Mouse (Mus musculus): ENCODE results near the gene Ccm2. TPM values are rescaled to one million over a fixed set of nuclear protein-coding genes. Genes with fewer than 3 reads are reported as not detected.
A peak's percentile ranks its signal among the peaks of the same experiment; 100 is the strongest.

The Ccm2 gene
- polyA plus RNA-seq, 1 experiment from 2014 or later, result 44.7 TPM

GRCm38 (mm10) chr11:6562359-6562758 is 15.7 kb downstream of the Ccm2 start:
- no peak for ATAC-seq (replicated peaks; ENCODE audit: insufficient number of reproducible peaks, insufficient read depth, low FRiP score, low read depth)
- Histone ChIP-seq H3K9me3 (replicated peaks) (no peaks in the 10 kb centered on the region), H3K9ac (no peak overlapping the region), H3K4me1 (replicated peaks) (peaks cover 12% of the 10 kb centered on the region), H3K27me3 (no peaks in the 10 kb centered on the region), H3K27ac (no peak overlapping the region), H3K4me3 (peak overlapping the region; percentile 28; the same call in 1 of the 2 replicates), H3K4me2 (no peak overlapping the region; the same call in 1 of the 2 replicates), H3K36me3 (no peaks in the 10 kb centered on the region)
- WGBS, result 68% methylated on average over 6 of the region's 6 CpGs

GRCm38 (mm10) chr11:6563201-6563600 is 16.5 kb downstream of the Ccm2 start:
- H3K36me3 ChIP-seq, result no peaks in the 10 kb centered on the region
- no peaks in the 10 kb centered on the region for H3K9me3 ChIP-seq (replicated peaks)
- H3K27me3 ChIP-seq, result no peaks in the 10 kb centered on the region
- H3K4me3 ChIP-seq, result no peak overlapping the region
- no peak for ATAC-seq (replicated peaks; ENCODE audit: insufficient number of reproducible peaks, insufficient read depth, low FRiP score, low read depth)
- no peak overlapping the region for H3K27ac ChIP-seq
- H3K4me1 ChIP-seq (replicated peaks), result peaks cover 16% of the 10 kb centered on the region
- no peak overlapping the region for H3K9ac ChIP-seq
- WGBS, result 80% methylated on average over 4 of the region's 4 CpGs
- H3K4me2 ChIP-seq, result no peak overlapping the region

GRCm38 (mm10) chr11:6566496-6566895 is 19.8 kb downstream of the Ccm2 start:
- Histone ChIP-seq H3K36me3 (0 out of 2 replicates have a peak, but pooled peaks cover 2% of the 10 kb centered on the region), H3K9me3 (replicated peaks) (no peaks in the 10 kb centered on the region), H3K4me2 (no peak overlapping the region), H3K27me3 (no peaks in the 10 kb centered on the region), H3K27ac (no peak overlapping the region), H3K9ac (no peak overlapping the region), H3K4me3 (no peak overlapping the region), H3K4me1 (replicated peaks) (peaks cover 30% of the 10 kb centered on the region)
- ATAC-seq (replicated peaks; ENCODE audit: insufficient number of reproducible peaks, insufficient read depth, low FRiP score, low read depth), result no peak
- 76% methylated on average over 4 of the region's 4 CpGs for whole genome bisulfite sequencing

DNA sequence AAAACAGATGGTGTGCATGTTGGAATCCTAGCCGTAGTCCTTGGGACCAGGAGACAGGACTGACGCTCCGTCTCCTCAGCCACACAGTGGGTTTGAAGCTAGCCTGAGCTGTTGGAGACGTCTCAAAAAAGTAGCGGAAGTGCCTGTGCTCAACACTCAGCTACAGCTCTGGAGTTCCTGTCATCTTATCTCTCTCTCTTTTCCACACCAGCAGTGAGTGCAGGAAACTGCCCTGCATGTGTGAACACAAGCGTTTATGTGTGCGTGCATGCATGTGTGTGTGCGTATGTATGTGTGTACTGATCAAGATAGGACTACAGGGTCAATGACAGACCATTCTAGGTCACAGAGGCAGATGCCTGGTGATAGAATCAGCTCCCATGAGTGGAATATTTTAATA is 21.3 kb downstream of the Ccm2 start:
- Histone ChIP-seq H3K36me3 (0 out of 2 replicates have a peak, but pooled peaks cover 3% of the 10 kb centered on the region), H3K9ac (no peak overlapping the region), H3K4me2 (no peak overlapping the region), H3K4me1 (replicated peaks) (peaks cover 28% of the 10 kb centered on the region), H3K27me3 (no peaks in the 10 kb centered on the region), H3K4me3 (no peak overlapping the region), H3K9me3 (replicated peaks) (no peaks in the 10 kb centered on the region), H3K27ac (no peak overlapping the region)
- ATAC-seq (replicated peaks; ENCODE audit: insufficient number of reproducible peaks, insufficient read depth, low FRiP score, low read depth), result 0 out of 2 replicates have a peak, but pooled peaks have one; percentile 47
- 40% methylated on average over 8 of the region's 8 CpGs for WGBS

- Histone ChIP-seq H3K9me3 (replicated peaks) (no peaks in the 10 kb centered on the region), H3K9ac (no peak overlapping the region), H3K4me3 (no peak overlapping the region), H3K36me3 (0 out of 2 replicates have a peak, but pooled peaks cover 3% of the 10 kb centered on the region), H3K4me1 (replicated peaks) (peaks cover 22% of the 10 kb centered on the region), H3K4me2 (no peak overlapping the region), H3K27ac (peak overlapping the region; percentile 28; the same call in 1 of the 2 replicates), H3K27me3 (no peaks in the 10 kb centered on the region)
- 54% methylated on average over 11 of the region's 11 CpGs for WGBS
- no peak for ATAC-seq (replicated peaks; ENCODE audit: insufficient number of reproducible peaks, insufficient read depth, low FRiP score, low read depth)
These were observed 22.1 kb downstream of the Ccm2 start for GRCm38 (mm10) chr11:6568584-6569409.

DNA sequence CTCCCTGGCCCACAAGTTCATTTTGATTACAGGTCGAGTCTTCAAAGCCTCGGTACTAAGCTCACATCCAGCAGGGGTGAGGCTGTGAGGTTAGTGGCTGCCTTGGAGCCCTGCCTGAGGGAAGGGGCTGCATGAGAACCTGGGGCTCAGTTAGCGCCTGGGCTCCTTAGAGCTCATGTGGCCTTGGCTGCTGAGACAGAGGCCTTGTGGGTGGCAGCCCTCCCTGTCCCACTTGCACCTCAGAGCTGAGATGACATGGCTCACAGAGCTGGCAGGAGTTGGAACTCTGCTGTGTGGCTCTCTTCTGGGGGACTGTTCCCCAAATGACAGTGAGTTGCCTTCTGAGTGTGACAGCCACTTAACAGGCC is 22.7 kb downstream of the Ccm2 start:
- H3K4me1 ChIP-seq (replicated peaks), result peaks cover 18% of the 10 kb centered on the region
- H3K4me3 ChIP-seq, result no peak overlapping the region
- H3K9ac ChIP-seq, result no peak overlapping the region
- H3K4me2 ChIP-seq, result no peak overlapping the region
- H3K27ac ChIP-seq, result no peak overlapping the region
- H3K27me3 ChIP-seq, result no peaks in the 10 kb centered on the region
- H3K9me3 ChIP-seq (replicated peaks), result no peaks in the 10 kb centered on the region
- H3K36me3 ChIP-seq, result 0 out of 2 replicates have a peak, but pooled peaks cover 3% of the 10 kb centered on the region
- WGBS, result 40% methylated on average over 3 of the region's 3 CpGs
- ATAC-seq (replicated peaks; ENCODE audit: insufficient number of reproducible peaks, insufficient read depth, low FRiP score, low read depth), result no peak

GRCm38 (mm10) chr11:6576151-6576550 is 29.5 kb downstream of the Ccm2 start:
- Histone ChIP-seq H3K36me3 (0 out of 2 replicates have a peak, but pooled peaks cover 8% of the 10 kb centered on the region), H3K4me1 (replicated peaks) (0 out of 2 replicates have a peak, but pooled peaks cover 2% of the 10 kb centered on the region), H3K4me3 (no peak overlapping the region), H3K4me2 (no peak overlapping the region), H3K9me3 (replicated peaks) (no peaks in the 10 kb centered on the region), H3K9ac (no peak overlapping the region), H3K27ac (no peak overlapping the region), H3K27me3 (no peaks in the 10 kb centered on the region)
- WGBS, result 83% methylated on average over 3 of the region's 3 CpGs
- ATAC-seq (replicated peaks; ENCODE audit: insufficient number of reproducible peaks, insufficient read depth, low FRiP score, low read depth), result no peak

GRCm38 (mm10) chr11:6579361-6579760 is 32.7 kb downstream of the Ccm2 start:
- Histone ChIP-seq H3K4me3 (no peak overlapping the region), H3K36me3 (peaks cover 6% of the 10 kb centered on the region; the same call in 1 of the 2 replicates), H3K9ac (no peak overlapping the region), H3K4me1 (replicated peaks) (0 out of 2 replicates have a peak, but pooled peaks cover 2% of the 10 kb centered on the region), H3K27me3 (no peaks in the 10 kb centered on the region), H3K27ac (no peak overlapping the region), H3K4me2 (no peak overlapping the region), H3K9me3 (replicated peaks) (no peaks in the 10 kb centered on the region)
- ATAC-seq (replicated peaks; ENCODE audit: insufficient number of reproducible peaks, insufficient read depth, low FRiP score, low read depth), result no peak
- 89% methylated on average over 7 of the region's 7 CpGs for WGBS

DNA sequence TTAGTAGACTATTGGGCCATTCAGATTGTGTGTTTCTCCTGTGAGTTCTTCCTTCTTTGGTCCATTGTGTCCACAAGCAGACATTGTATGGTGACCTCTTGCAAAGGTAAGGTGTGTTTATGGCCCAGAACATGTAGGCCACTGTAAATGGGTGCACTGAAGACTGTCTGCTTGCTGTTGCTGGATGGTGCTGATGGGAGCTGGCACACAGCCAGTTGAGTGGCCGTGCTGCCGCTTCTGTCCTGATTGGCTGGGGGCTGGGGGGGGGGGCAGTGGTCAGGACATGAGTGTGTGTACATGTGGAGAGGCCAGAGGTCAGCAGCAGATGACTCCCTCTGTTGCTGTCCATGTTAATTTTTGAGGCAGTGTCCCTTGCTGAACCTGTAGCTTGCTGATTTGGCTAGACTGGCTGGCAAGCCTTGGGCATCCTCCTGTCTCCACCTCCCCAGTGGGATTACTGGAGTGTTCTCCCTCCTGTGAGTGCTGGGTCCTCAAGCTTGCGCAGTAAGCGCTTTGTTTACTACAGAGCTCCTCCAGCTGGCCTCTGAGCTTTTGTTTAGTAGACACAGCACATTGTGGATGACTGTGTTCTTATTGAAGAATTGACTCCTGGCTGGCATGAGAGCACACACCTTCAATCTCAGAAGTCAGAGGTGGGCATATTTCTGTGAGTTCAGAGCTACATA is 33.5 kb downstream of the Ccm2 start:
- Histone ChIP-seq H3K36me3 (peaks cover 12% of the 10 kb centered on the region; the same call in 1 of the 2 replicates), H3K27me3 (no peaks in the 10 kb centered on the region), H3K4me2 (no peak overlapping the region), H3K4me3 (no peak overlapping the region), H3K4me1 (replicated peaks) (0 out of 2 replicates have a peak, but pooled peaks cover 2% of the 10 kb centered on the region), H3K9ac (no peak overlapping the region), H3K27ac (no peak overlapping the region), H3K9me3 (replicated peaks) (no peaks in the 10 kb centered on the region)
- WGBS, result 54% methylated on average over 4 of the region's 4 CpGs
- no peak for ATAC-seq (replicated peaks; ENCODE audit: insufficient number of reproducible peaks, insufficient read depth, low FRiP score, low read depth)

DNA sequence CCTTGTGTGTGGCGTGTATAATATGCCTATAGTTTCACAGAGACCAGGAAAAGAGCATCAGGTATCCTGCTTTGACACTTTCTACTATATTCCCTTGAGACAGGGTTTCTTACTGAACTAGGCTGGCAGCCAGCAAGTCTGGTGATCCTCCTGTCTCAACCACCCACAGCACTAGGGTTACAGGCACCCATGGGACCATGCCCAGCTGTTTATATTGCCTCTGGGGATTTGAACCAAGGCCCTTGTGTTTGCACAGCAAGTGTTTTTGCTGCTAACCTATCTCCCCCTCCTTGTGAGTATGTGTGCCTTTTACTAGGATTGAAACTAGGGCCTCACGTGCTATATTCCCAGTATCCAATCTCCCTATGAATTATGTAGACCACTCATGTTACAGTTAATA is 34.9 kb downstream of the Ccm2 start:
- WGBS, result 84% methylated on average over 2 of the region's 2 CpGs
- Histone ChIP-seq H3K36me3 (peaks cover 14% of the 10 kb centered on the region; the same call in 1 of the 2 replicates), H3K4me2 (no peak overlapping the region), H3K9ac (no peak overlapping the region), H3K27me3 (no peaks in the 10 kb centered on the region), H3K9me3 (replicated peaks) (no peaks in the 10 kb centered on the region), H3K4me3 (no peak overlapping the region), H3K4me1 (replicated peaks) (peaks cover 12% of the 10 kb centered on the region), H3K27ac (no peak overlapping the region)
- ATAC-seq (replicated peaks; ENCODE audit: insufficient number of reproducible peaks, insufficient read depth, low FRiP score, low read depth), result no peak

DNA sequence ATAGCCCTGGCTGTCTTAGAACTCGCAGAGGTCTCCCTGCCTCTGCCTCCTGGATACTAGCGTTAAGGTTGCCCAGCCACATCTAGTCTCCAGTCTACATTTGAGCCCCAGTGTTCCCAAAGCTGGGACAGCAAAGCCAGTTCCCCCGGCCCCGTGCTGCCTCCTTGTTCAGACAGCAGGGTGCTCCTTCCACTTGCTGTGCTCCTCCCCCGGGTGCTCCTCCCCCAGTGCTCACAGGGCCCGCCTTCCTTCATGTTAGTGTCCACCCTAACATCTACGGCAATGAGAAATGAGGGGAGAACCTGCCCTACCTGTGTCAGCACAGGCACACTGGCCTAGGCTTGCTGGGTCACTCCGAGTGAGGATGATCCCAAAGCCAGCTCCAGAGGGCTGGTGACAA is 39.1 kb downstream of the Ccm2 start:
- no peak overlapping the region for H3K4me2 ChIP-seq
- no peak overlapping the region for H3K4me3 ChIP-seq
- H3K27me3 ChIP-seq, result no peaks in the 10 kb centered on the region
- H3K9ac ChIP-seq, result no peak overlapping the region
- 92% methylated on average over 8 of the region's 8 CpGs for WGBS
- H3K9me3 ChIP-seq (replicated peaks), result no peaks in the 10 kb centered on the region
- no peak overlapping the region for H3K27ac ChIP-seq
- peaks cover 32% of the 10 kb centered on the region; the same call in 1 of the 2 replicates for H3K36me3 ChIP-seq
- peaks cover 18% of the 10 kb centered on the region for H3K4me1 ChIP-seq (replicated peaks)
- ATAC-seq (replicated peaks; ENCODE audit: insufficient number of reproducible peaks, insufficient read depth, low FRiP score, low read depth), result no peak
